Mouse (Mus musculus) heart, embryonic 11.5 days (tissue): ENCODE measurements around the gene Jaml. TPM values are rescaled to one million over a fixed set of nuclear protein-coding genes. Genes with fewer than 3 reads are reported as not detected.

ENCODE experiments used
- polyA plus RNA-seq: library from polyadenylated mRNA; unstranded; fragments of >200 nt; fragmentation: Nextera tagmentation; extraction: Ambion mirVana; gene quantifications from 2 replicates; pipeline ENCODE4 v1.2.1, GENCODE M21; 2014

Gene Jaml
- polyA plus RNA-seq, 1 experiment from 2014 or later: 0.36 TPM

Other genes starting within 250 kb of the Jaml start
- 7.3 and 13.9 TPM in 2 replicates for gene Kmt2a, start 197.9 kb upstream of the Jaml start, polyA plus RNA-seq
- 943 and 1,030 TPM in 2 replicates for gene Atp5l, start 158.4 kb upstream of the Jaml start, polyA plus RNA-seq
- 22.7 and 26.5 TPM in 2 replicates for gene Ube4a, start 113.6 kb upstream of the Jaml start, polyA plus RNA-seq
- gene Cd3g, start 98.8 kb upstream of the Jaml start, polyA plus RNA-seq: not detected in 2 replicates
- not detected in 2 replicates for gene Cd3d, start 97.4 kb upstream of the Jaml start, polyA plus RNA-seq
- not detected in 2 replicates for gene Cd3e, start 69.6 kb upstream of the Jaml start, polyA plus RNA-seq
- 0.25 and 1.3 TPM in 2 replicates for gene Mpzl2, start 39.4 kb upstream of the Jaml start, polyA plus RNA-seq
- gene Mpzl3, start 24.0 kb upstream of the Jaml start, polyA plus RNA-seq: 1.6 and 1.7 TPM in 2 replicates
- 2.3 and 3.2 TPM in 2 replicates for gene Scn2b, start 38.6 kb downstream of the Jaml start, polyA plus RNA-seq
- 0.10 and 0.46 TPM in 2 replicates for gene Scn4b, start 59.2 kb downstream of the Jaml start, polyA plus RNA-seq
- not detected in 2 replicates for gene BC049352, start 102.8 kb downstream of the Jaml start, polyA plus RNA-seq
- gene Tmprss4, start 124.9 kb downstream of the Jaml start, polyA plus RNA-seq: 0.07 TPM in 1 of 2 replicates, not detected in the other
- 0.37 and 0.69 TPM in 2 replicates for gene Il10ra, start 190.0 kb downstream of the Jaml start, polyA plus RNA-seq
- 0.15 and 0.31 TPM in 2 replicates for gene Tmprss13, start 239.9 kb downstream of the Jaml start, polyA plus RNA-seq